Mouse (Mus musculus): Measurements from ENCODE around the gene Mbnl1. TPM values are rescaled to one million over a fixed set of nuclear protein-coding genes. Genes with fewer than 3 reads are reported as not detected.

Gene Mbnl1
- total and polyA plus RNA-seq, 3 experiments, result 174 to 332 (median 249) TPM

GRCm38 (mm10) chr3:60579880-60580279, 107.2 kb downstream of the Mbnl1 start:
- Histone ChIP-seq H3K9ac (ENCODE audit: insufficient read depth, low read depth) (no peak overlapping the region), H3K4me1 (ENCODE audit: control insufficient read depth in 1 of 2, insufficient read depth in 2 of 2) (peaks cover 9 to 86% of the 10 kb centered on the region in 2 experiments), H3K27me3 (replicated peaks) (no peaks in the 10 kb centered on the region), H3K4me2 (ENCODE audit: insufficient read depth, low read depth, poor library complexity, severe bottlenecking) (no peak overlapping the region), H3K36me3 (replicated peaks in 1 of 2; ENCODE audit: control insufficient read depth in 1 of 2, insufficient read depth in 1 of 2, low read length in 1 of 2) (peaks cover 2 to 26% of the 10 kb centered on the region in 2 experiments), H3K27ac (ENCODE audit: insufficient read depth, low read depth) (no peak overlapping the region), H3K9me3 (replicated peaks; ENCODE audit: low read length) (no peaks in the 10 kb centered on the region), H3K79me2 (replicated peaks; ENCODE audit: control insufficient read depth, extremely low read depth, insufficient read depth, poor library complexity, severe bottlenecking) (peaks cover 80% of the 10 kb centered on the region), H3K4me3 (replicated peaks in 1 of 3; ENCODE audit: low read depth in 2 of 3, low read length in 2 of 3, poor library complexity in 1 of 3) (no peak overlapping the region)
- in situ Hi-C loops (cut with MboI; ENCODE audit: low pct_ligation_motif_present, low pct_unique_long_range_greater_than_20kb, low sequenced_read_pairs) (no loop called here), dilution Hi-C loops (cut with MboI; ENCODE audit: extremely low pct_ligation_motif_present, extremely low pct_unique_long_range_greater_than_20kb, low sequenced_read_pairs) (no loop called here)
- TF ChIP-seq EP300 (IDR thresholded peaks at IDR 0.05; ENCODE audit: low read length) (no peak), ETS1 (conservative IDR thresholded peaks at IDR 0.05; ENCODE audit: low read depth, low read length) (no peak), CHD2 (IDR thresholded peaks at IDR 0.05; ENCODE audit: low read length) (no peak), E2F4 (IDR thresholded peaks at IDR 0.05; ENCODE audit: insufficient replicate concordance, low read depth, low read length) (no peak), MAFK (IDR thresholded peaks at IDR 0.05; ENCODE audit: insufficient replicate concordance, low read length) (no peak), USF2 (conservative IDR thresholded peaks at IDR 0.05; ENCODE audit: low read depth, low read length) (no peak), MEF2A (IDR thresholded peaks at IDR 0.05; ENCODE audit: borderline replicate concordance, low read depth, low read length) (no peak), JUN (IDR thresholded peaks at IDR 0.05; ENCODE audit: insufficient read depth, low read depth, low read length) (no peak), BHLHE40 (IDR thresholded peaks at IDR 0.05; ENCODE audit: low read depth, low read length) (no peak), ZKSCAN1 (IDR thresholded peaks at IDR 0.05; ENCODE audit: borderline replicate concordance, low read depth, low read length) (no peak), HCFC1 (IDR thresholded peaks at IDR 0.05; ENCODE audit: low read depth, low read length) (no peak), UBTF (IDR thresholded peaks at IDR 0.05; ENCODE audit: low read depth, low read length) (no peak), RCOR1 (conservative IDR thresholded peaks at IDR 0.05; ENCODE audit: low read depth, low read length) (no peak), ELF1 (IDR thresholded peaks at IDR 0.05; ENCODE audit: low read depth, low read length) (no peak), NRF1 (IDR thresholded peaks at IDR 0.05; ENCODE audit: low read depth, low read length) (no peak)
- DNase-seq (ENCODE audit: extremely low read depth), result no peak

DNA sequence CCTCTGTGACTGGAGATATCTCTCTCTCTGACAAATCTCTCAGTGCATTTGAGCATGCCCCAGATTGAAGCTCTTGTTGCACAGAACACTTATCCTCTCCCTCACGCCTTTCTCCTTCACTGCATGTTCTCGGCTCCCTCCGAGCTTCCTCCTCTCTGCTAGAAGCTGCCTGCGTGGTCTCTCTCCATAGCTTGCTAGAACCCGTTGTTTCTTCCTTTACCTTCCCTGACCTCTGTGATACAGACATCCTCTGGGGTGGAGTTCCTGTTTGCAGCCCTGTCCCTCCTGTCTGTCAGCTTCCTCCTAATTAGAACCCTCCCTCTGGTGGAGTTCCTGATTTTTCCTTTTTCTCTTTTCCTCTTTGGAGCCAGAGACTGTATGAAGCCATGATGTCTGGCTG, 108.1 kb downstream of the Mbnl1 start:
- H3K27me3 ChIP-seq (replicated peaks), result no peaks in the 10 kb centered on the region
- no peak overlapping the region for H3K9ac ChIP-seq (ENCODE audit: insufficient read depth, low read depth)
- TF ChIP-seq CHD1 (IDR thresholded peaks at IDR 0.05; ENCODE audit: low read depth, low read length) (no peak), E2F4 (IDR thresholded peaks at IDR 0.05; ENCODE audit: insufficient replicate concordance, low read depth, low read length) (no peak), JUN (IDR thresholded peaks at IDR 0.05; ENCODE audit: insufficient read depth, low read depth, low read length) (no peak), GABPA (IDR thresholded peaks at IDR 0.05; ENCODE audit: insufficient replicate concordance, low read depth, low read length) (no peak), KAT2A (IDR thresholded peaks at IDR 0.05; ENCODE audit: insufficient replicate concordance, low read length) (no peak), MXI1 (IDR thresholded peaks at IDR 0.05; ENCODE audit: low read depth, low read length) (no peak)
- peaks cover 75% of the 10 kb centered on the region for H3K79me2 ChIP-seq (replicated peaks; ENCODE audit: control insufficient read depth, extremely low read depth, insufficient read depth, poor library complexity, severe bottlenecking)
- in situ Hi-C loops (cut with MboI; ENCODE audit: low pct_ligation_motif_present, low pct_unique_long_range_greater_than_20kb, low sequenced_read_pairs) (no loop called here), dilution Hi-C loops (cut with MboI; ENCODE audit: extremely low pct_ligation_motif_present, extremely low pct_unique_long_range_greater_than_20kb, low sequenced_read_pairs) (no loop called here)
- no peak overlapping the region for H3K4me3 ChIP-seq (replicated peaks in 1 of 3; ENCODE audit: low read depth in 2 of 3, low read length in 2 of 3, poor library complexity in 1 of 3)
- peaks cover 9 to 82% of the 10 kb centered on the region in 2 experiments for H3K4me1 ChIP-seq (ENCODE audit: control insufficient read depth in 1 of 2, insufficient read depth in 2 of 2)
- no peak for DNase-seq (ENCODE audit: extremely low read depth)
- no peak overlapping the region for H3K4me2 ChIP-seq (ENCODE audit: insufficient read depth, low read depth, poor library complexity, severe bottlenecking)
- peaks cover 2 to 24% of the 10 kb centered on the region in 2 experiments for H3K36me3 ChIP-seq (replicated peaks in 1 of 2; ENCODE audit: control insufficient read depth in 1 of 2, insufficient read depth in 1 of 2, low read length in 1 of 2)
- no peaks in the 10 kb centered on the region for H3K9me3 ChIP-seq (replicated peaks; ENCODE audit: low read length)
- no peak overlapping the region for H3K27ac ChIP-seq (ENCODE audit: insufficient read depth, low read depth)

All from CH12.LX (cell line).